Mouse (Mus musculus) liver, embryonic 11.5 days (tissue): ENCODE measurements around the gene Trim2. TPM values are rescaled to one million over a fixed set of nuclear protein-coding genes. Genes with fewer than 3 reads are reported as not detected.

Source experiments
- ATAC-seq: fragments of 200-750 bp; cut with Nextera tagmentation; replicated peaks from 2 replicates; pipeline ENCODE4 v1.8.0; 2017; ENCODE audit warnings: moderate number of reproducible peaks, mild to moderate bottlenecking, moderate TSS enrichment, moderate library complexity; ENCODE audit not compliant: low FRiP score
- DNase-seq: peaks from one replicate; pipeline ENCODE4 v3.0.0-alpha.2; 2017; ENCODE audit warnings: low spot score
- H3K27ac ChIP-seq: fragments of 300-500 bp; sonication (generic); 2 replicates; pipeline ENCODE4 v1.5.1; 2014; ENCODE audit warnings: mild to moderate bottlenecking, low read depth, low read length, control low read depth
- H3K27me3 ChIP-seq: fragments of 300-500 bp; sonication (generic); replicated peaks from 2 replicates; pipeline ENCODE4 v1.6.1; 2014; ENCODE audit warnings: low read length, mixed read lengths; ENCODE audit not compliant: control insufficient read depth, insufficient read depth
- H3K36me3 ChIP-seq: fragments of 300-500 bp; sonication (generic); 2 replicates; pipeline ENCODE4 v1.6.1; 2014; ENCODE audit warnings: mild to moderate bottlenecking, low read length, moderate library complexity, mixed read lengths; ENCODE audit not compliant: control insufficient read depth, insufficient read depth
- H3K4me1 ChIP-seq: fragments of 300-500 bp; sonication (generic); replicated peaks from 2 replicates; pipeline ENCODE4 v1.6.1; 2014; ENCODE audit warnings: low read length, mixed read lengths; ENCODE audit not compliant: control insufficient read depth, insufficient read depth
- H3K4me2 ChIP-seq: fragments of 300-500 bp; sonication (generic); 2 replicates; pipeline ENCODE4 v1.6.1; 2014; ENCODE audit warnings: mild to moderate bottlenecking, control low read depth, moderate library complexity
- H3K4me3 ChIP-seq: fragments of 300-500 bp; sonication (generic); 2 replicates; pipeline ENCODE4 v1.5.1; 2014; ENCODE audit warnings: low read depth, low read length, control low read depth
- H3K9ac ChIP-seq: fragments of 300-500 bp; sonication (generic); 2 replicates; pipeline ENCODE4 v1.6.1; 2014; ENCODE audit warnings: low read depth, low read length, control low read depth
- H3K9me3 ChIP-seq: fragments of 300-500 bp; sonication (generic); 2 replicates; pipeline ENCODE4 v1.6.1; 2016; ENCODE audit warnings: low read length, inconsistent platforms, mixed read lengths; ENCODE audit not compliant: control insufficient read depth
- WGBS: fragments of 180-500 bp; shearing (Covaris S2); extraction: QIAGEN DNeasy Blood & Tissue Kit; methylation state at CpG from one replicate; pipeline ENCODE4 v1.1.7; 2014; 5-methylcytosine and 5-hydroxymethylcytosine counted together
- polyA plus RNA-seq: library from polyadenylated mRNA; unstranded; fragments of >200 nt; fragmentation: Nextera tagmentation; extraction: Ambion mirVana; gene quantifications from 2 replicates; pipeline ENCODE4 v1.2.1, GENCODE M21; 2014

The Trim2 gene
- polyA plus RNA-seq, 1 experiment from 2014 or later = 8.2 TPM

DNA sequence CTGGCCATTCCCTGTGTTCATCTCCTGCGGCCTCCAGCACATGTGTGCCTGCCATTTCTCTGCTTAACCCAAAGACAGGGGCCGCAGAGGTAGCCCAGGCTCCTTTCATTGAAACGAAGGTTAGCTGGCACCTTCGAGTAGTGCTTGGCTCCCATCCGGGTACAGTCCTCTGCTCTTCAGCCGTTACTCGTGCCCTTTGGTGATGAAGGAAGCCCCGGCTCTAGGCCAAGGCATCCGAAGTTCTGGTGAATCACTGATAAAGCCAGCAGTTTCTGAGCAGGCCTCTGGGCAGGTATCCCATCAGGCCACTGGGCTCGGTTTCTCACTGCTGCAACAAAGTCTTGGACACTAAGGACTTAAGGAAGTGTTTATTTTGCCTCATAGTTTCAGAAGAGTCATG, 34.9 kb downstream of the Trim2 start:
- ATAC-seq = no peak
- Histone ChIP-seq H3K36me3 (no peaks in the 10 kb centered on the region), H3K4me3 (no peak overlapping the region), H3K4me1 (peaks cover 30% of the 10 kb centered on the region), H3K4me2 (no peak overlapping the region), H3K27ac (peak overlapping the region; percentile 64; the same call in 1 of the 2 replicates), H3K9ac (no peak overlapping the region), H3K27me3 (0 out of 2 replicates have a peak, but pooled peaks cover 4% of the 10 kb centered on the region), H3K9me3 (no peaks in the 10 kb centered on the region)
- WGBS = 85% methylated on average over 10 of the region's 10 CpGs
- DNase-seq = no peak

DNA sequence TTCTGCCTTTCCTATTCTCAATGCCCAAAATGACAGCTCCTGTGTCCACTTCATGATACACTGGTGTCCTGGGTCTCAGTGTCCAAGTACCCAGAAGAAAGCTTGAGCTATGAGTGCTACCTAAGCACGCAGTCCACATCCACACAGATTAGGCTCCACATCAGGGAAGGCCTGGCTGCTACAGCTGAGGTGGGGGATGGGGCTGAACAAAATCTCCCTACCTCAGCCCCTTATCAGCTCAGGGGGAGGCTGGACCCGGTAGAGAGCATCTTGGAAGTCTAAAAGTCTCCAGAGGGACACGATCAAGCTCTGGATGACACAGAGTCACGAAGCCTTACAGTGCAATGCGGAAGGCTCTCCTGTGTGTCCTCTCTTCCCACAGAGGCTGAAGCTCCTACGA, 35.6 kb downstream of the Trim2 start:
- H3K4me3 ChIP-seq = peak overlapping the region; percentile 52; the same call in 1 of the 2 replicates
- H3K4me1 ChIP-seq = peaks cover 30% of the 10 kb centered on the region
- no peak for DNase-seq
- peak overlapping the region; percentile 69 for H3K4me2 ChIP-seq
- 47% methylated on average over 6 of the region's 6 CpGs for WGBS
- H3K9me3 ChIP-seq = no peaks in the 10 kb centered on the region
- no peaks in the 10 kb centered on the region for H3K36me3 ChIP-seq
- H3K9ac ChIP-seq = peak overlapping the region; percentile 34; the same call in 1 of the 2 replicates
- peak overlapping the region; percentile 64; the same call in 1 of the 2 replicates for H3K27ac ChIP-seq
- peak; percentile 61 for ATAC-seq
- 0 out of 2 replicates have a peak, but pooled peaks cover 4% of the 10 kb centered on the region for H3K27me3 ChIP-seq

DNA sequence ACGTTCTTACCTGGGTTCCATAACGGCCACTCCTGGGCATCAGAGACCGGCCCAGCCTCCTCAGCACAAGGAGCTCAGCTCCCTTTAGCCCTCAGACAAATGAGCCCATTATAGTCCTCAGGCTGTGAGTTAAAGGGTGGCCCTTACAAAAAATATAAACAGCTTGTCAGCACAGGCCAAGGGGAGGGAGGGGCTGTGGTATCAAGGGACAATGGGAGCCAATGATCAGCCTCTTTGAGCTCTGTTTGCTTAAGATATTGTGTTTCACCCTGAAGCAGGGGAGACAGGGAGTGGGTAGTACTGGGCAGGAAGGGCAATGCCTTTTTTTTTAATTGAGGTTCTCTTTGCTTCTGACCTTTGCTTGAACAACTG, 36.1 kb downstream of the Trim2 start:
- peak overlapping the region; percentile 69 for H3K4me2 ChIP-seq
- peak; percentile 97 for ATAC-seq
- peak overlapping the region; percentile 63 for H3K9ac ChIP-seq
- WGBS = 23% methylated on average over 3 of the region's 3 CpGs
- no peaks in the 10 kb centered on the region for H3K9me3 ChIP-seq
- peaks cover 30% of the 10 kb centered on the region for H3K4me1 ChIP-seq
- no peaks in the 10 kb centered on the region for H3K36me3 ChIP-seq
- peak overlapping the region; percentile 64 for H3K27ac ChIP-seq
- DNase-seq = no peak
- 0 out of 2 replicates have a peak, but pooled peaks cover 4% of the 10 kb centered on the region for H3K27me3 ChIP-seq
- H3K4me3 ChIP-seq = peak overlapping the region; percentile 52

DNA sequence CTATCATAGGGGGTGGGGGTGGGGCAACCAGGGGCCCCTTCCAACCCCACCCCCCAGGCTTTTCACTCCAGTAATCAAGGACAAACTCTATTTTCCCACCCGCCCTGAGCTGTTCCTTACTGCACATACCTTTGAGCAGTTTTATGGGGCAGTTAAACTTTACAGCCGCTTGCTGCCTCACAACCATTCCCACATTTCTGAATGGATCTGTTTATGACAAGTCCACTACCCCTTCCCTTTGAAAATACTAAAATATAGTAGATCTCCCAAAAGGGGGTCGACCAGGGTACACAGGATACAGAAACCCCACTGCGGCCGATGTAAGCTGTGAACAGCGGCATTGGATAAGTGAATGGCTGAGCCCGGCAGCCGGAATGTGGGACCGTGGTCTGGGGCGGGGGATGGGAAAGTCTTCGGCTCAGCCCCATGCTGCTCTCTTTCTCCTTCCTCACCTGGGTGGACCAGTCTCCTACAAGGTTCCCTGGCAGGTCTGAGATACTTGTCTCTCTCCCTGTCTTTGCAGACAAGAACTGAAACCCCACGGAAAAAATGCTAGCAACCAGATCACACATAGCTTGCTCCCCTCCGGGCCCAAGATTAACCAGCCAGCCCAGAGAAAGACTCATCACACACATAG, 36.6 kb downstream of the Trim2 start:
- Histone ChIP-seq H3K36me3 (no peaks in the 10 kb centered on the region), H3K4me2 (peak overlapping the region; percentile 69), H3K4me3 (peak overlapping the region; percentile 52), H3K27me3 (0 out of 2 replicates have a peak, but pooled peaks cover 4% of the 10 kb centered on the region), H3K9ac (peak overlapping the region; percentile 63), H3K9me3 (no peaks in the 10 kb centered on the region), H3K27ac (peak overlapping the region; percentile 59), H3K4me1 (peaks cover 30% of the 10 kb centered on the region)
- DNase-seq = no peak
- WGBS = 27% methylated on average over 13 of the region's 13 CpGs
- 0 out of 2 replicates have a peak, but pooled peaks have one; percentile 7 for ATAC-seq

DNA sequence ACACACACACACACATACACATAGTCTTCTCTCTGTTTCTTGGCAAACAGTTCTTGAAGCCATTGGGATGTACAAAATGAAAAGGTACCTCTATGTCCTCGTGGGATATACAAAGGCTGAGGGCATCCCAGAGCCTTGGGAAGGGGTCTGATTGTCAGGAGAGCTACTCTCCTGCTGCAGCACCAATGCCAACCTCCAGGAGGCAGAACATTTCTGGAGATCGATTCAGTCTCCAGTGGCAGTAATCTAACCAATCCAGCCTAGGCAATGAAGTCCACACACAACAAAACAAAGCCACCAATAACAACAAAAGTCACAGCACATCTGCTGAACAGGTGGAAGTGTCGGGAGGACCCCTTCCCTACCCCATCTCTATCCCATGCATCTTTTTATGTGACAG, 38.2 kb downstream of the Trim2 start:
- WGBS = 53% methylated on average over 3 of the region's 3 CpGs
- DNase-seq = no peak
- peaks cover 30% of the 10 kb centered on the region for H3K4me1 ChIP-seq

DNA sequence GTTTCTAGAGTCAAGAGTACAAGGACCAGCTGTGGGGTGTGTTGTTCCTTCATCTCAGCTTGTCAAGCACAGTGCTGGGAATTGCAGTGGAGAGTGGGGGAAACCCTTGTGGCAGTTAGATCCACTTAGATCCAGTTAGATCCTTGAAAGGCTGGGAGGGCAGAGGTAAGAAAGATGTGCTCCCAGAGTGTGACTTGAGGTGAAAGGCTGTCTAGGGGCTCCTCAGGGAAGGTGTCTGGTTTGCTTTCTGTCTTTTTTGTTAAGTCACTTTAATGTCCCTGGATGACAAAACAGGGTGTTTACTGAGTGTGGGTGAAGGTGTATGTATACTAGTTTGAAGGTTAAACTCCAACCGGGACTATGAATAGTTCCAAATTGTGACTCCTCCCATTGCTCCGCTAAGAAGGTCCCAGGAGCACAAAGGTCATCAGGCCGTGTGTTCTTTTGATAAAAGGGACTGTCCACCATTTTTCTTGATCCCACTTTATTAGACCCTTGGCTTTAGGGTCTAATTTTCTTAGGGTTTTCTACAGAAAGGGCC, 40.2 kb downstream of the Trim2 start:
- Histone ChIP-seq H3K9ac (no peak overlapping the region), H3K4me3 (no peak overlapping the region), H3K4me2 (no peak overlapping the region), H3K4me1 (peaks cover 22% of the 10 kb centered on the region), H3K27me3 (peaks cover 8% of the 10 kb centered on the region; the same call in 1 of the 2 replicates), H3K27ac (no peak overlapping the region), H3K9me3 (no peaks in the 10 kb centered on the region), H3K36me3 (no peaks in the 10 kb centered on the region)
- ATAC-seq (no peak), DNase-seq (no peak)
- WGBS = 60% methylated on average over 3 of the region's 3 CpGs

More for the DNA sequence above, 38.2 kb downstream of the Trim2 start:
- H3K36me3 ChIP-seq = no peaks in the 10 kb centered on the region
- no peaks in the 10 kb centered on the region for H3K9me3 ChIP-seq
- no peak overlapping the region for H3K27ac ChIP-seq
- 0 out of 2 replicates have a peak, but pooled peaks cover 4% of the 10 kb centered on the region for H3K27me3 ChIP-seq
- no peak overlapping the region; the same call in 1 of the 2 replicates for H3K4me2 ChIP-seq
- no peak overlapping the region for H3K9ac ChIP-seq
- H3K4me3 ChIP-seq = no peak overlapping the region
- no peak for ATAC-seq

DNA sequence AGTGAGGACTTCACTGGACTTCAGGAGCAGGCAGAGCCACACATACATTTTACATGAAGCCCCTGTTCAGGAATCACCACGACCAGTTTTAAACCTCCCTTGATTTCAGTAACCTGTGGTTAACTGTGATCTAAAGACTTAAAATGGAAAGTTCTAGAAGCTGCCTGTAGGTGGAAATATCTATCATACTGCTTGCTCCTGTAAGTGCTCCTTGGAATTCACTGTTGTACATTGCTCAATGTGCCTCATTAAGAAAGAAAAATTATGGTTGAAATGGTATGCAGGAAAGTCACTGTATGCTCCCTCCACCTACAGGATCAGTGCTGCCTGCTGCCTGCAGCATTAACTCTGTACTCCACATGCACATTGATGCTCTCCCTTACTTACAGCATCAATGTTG, 41.6 kb downstream of the Trim2 start:
- Histone ChIP-seq H3K4me1 (peaks cover 10% of the 10 kb centered on the region), H3K27me3 (peaks cover 22% of the 10 kb centered on the region; the same call in 1 of the 2 replicates), H3K4me2 (no peak overlapping the region), H3K36me3 (no peaks in the 10 kb centered on the region), H3K27ac (no peak overlapping the region), H3K9ac (no peak overlapping the region), H3K4me3 (no peak overlapping the region), H3K9me3 (no peaks in the 10 kb centered on the region)
- no peak for DNase-seq
- WGBS = 49% methylated on average over 1 of the region's 1 CpGs
- ATAC-seq = no peak

DNA sequence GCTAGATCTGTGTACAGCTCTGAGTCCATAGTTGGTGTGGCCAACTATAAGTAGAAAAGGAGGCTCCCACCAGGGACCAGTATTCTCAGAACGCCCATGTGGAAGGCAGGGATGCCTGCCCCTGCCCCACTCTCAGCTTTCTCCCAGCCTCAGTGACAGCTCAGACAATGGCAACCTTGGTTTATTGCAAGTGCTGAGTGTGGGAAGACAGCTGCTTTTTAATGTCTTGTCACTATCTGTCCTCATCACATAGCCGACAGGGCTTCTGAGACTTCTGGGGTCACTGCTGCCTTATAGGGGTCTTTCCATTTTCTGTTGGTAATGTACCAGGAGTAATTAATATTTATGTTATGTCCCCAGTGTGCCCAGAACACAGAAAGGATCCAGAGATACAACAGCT, 42.3 kb downstream of the Trim2 start:
- H3K4me3 ChIP-seq = no peak overlapping the region
- H3K27ac ChIP-seq = no peak overlapping the region
- H3K4me2 ChIP-seq = no peak overlapping the region
- H3K9ac ChIP-seq = no peak overlapping the region
- H3K27me3 ChIP-seq = peaks cover 24% of the 10 kb centered on the region
- H3K4me1 ChIP-seq = peaks cover 5% of the 10 kb centered on the region
- no peak for DNase-seq
- WGBS = 65% methylated on average over 2 of the region's 2 CpGs
- H3K9me3 ChIP-seq = no peaks in the 10 kb centered on the region
- ATAC-seq = no peak
- no peaks in the 10 kb centered on the region for H3K36me3 ChIP-seq

DNA sequence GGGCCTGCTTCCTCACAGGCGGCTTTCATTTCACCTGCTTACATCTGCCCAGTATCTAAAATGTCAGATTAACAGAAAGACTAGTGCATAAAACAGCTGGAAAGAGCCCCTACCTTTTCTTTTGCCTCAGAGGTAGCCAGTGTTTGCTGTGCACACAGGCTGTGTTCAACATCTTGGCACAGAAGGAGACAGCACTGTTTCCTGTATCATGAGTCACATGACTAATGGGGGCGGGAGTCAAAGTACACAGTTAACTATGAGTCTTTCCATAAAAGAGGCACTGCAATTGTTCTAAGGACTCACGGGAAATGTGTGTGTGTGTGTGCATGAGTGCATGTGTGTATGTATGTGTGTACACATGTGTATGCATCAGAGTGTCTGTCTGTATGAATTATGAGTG, 43.9 kb downstream of the Trim2 start:
- Histone ChIP-seq H3K4me1 (peaks cover 17% of the 10 kb centered on the region; the same call in 1 of the 2 replicates), H3K4me3 (no peak overlapping the region), H3K36me3 (no peaks in the 10 kb centered on the region), H3K27ac (no peak overlapping the region), H3K4me2 (no peak overlapping the region), H3K9ac (no peak overlapping the region), H3K9me3 (no peaks in the 10 kb centered on the region), H3K27me3 (peaks cover 39% of the 10 kb centered on the region)
- DNase-seq (no peak), ATAC-seq (no peak)
- WGBS = 76% methylated on average over 3 of the region's 3 CpGs
